Mouse (Mus musculus): Measurements from ENCODE around the gene Gm11983.

GRCm38 (mm10) chr11:6840775-6841174, 3.3 kb upstream of the Gm11983 start:
- no peak for TF ChIP-seq CTCF (IDR thresholded peaks at IDR 0.05; ENCODE audit: extremely low read depth, insufficient read depth, low read length)
- no peak for TF ChIP-seq POLR2A (IDR thresholded peaks at IDR 0.05; ENCODE audit: extremely low read depth, insufficient read depth, low read length)
